Mouse (Mus musculus) mesoderm, embryonic 11.5 days (tissue): Measurements from ENCODE around the gene Surf2.

Experiments
- DNase-seq: peaks from one replicate; pipeline ENCODE4 v3.0.0-alpha.2; 2012; ENCODE audit warnings: low read depth, low spot score

The Surf2 gene

DNA sequence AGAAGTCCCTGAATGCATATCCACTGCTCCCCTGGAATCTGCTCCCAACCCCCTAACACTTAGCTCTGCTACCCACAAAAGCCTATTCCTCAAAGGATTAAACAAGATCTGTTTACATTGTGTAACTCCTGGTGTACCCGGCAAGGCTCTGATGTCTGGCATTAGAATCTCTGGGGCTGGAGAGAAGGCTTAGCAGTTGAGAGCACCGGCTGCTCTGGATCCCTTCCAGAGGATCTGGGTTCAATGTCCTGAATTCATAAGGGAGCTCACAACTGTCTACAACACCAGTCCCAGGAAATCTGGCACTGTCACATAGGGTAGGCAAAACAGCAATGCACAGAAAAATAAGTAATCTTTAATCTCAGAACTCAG is 41.3 kb downstream of the Surf2 start:
- DNase-seq, result no peak

GRCm38 (mm10) chr2:26960756-26961155 is 44.6 kb downstream of the Surf2 start:
- DNase-seq, result no peak

DNA sequence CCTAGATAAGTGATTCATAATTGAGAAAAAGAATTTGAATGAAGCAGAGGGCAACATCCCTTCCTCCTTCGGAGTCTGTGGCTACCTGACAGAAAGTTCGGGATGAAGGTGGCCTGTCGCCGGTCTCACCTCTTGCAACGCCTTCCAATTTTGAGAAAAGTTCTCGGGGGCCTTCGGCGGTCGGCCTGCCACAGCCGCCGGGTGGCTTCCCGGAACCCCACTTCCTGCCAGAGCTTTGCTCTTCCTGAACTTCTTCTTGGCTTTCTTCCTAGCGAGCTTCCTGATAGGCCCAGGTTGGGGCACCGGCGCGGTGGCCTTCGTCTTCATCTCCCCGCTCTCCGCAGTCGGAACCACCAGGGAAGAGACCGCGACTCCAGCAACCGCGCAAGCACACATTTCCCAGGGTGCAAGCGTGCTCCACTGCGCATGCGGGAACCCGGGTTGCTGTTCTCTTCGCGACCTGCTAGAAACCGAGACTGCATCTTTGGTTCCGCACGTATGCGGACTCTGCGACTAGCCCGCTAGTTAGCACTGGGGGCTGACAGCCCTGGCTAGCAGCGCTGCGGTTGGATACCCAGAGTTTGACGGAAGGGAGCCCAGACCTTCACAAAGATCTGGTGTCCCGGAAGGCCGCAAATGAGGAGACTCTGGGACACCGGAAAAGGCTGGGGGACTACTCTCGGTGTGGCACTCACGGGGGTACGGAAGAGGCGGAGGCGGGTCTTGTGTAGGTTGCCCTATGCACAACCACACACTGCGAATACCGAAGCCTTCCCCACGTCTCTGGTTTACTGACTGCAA is 48.0 kb downstream of the Surf2 start, which contains the start of gene Rexo4:
Gene Rexo4 (minus strand): TSS at position 464 of the 801 bp plus-strand sequence.
- peak; percentile 96 for DNase-seq

- no peak for DNase-seq
Measured at GRCm38 (mm10) chr2:26964724-26965370, 48.7 kb downstream of the Surf2 start.

- DNase-seq, result no peak
Measured at GRCm38 (mm10) chr2:26967262-26967661, 51.1 kb downstream of the Surf2 start.
